Mouse (Mus musculus) hindbrain, embryonic 16.5 days (tissue): ENCODE measurements at regions not wholly inside any gene's neighbourhood (a gene's known extent, or its start where the extent isn't known, plus 50 kb on each side); places are given as distances from the start of the nearest gene placed in this dataset.

Source experiments
- ATAC-seq: fragments of 200-750 bp; cut with Nextera tagmentation; 2 replicates; pipeline ENCODE4 v1.8.0; 2017; ENCODE audit warnings: moderate TSS enrichment, moderate library complexity
- H3K27ac ChIP-seq: fragments of 300-500 bp; sonication (generic); 2 replicates; pipeline ENCODE4 v1.5.1; 2014; ENCODE audit warnings: low read depth, mild to moderate bottlenecking, control low read depth, low read length, moderate library complexity
- H3K27me3 ChIP-seq: fragments of 300-500 bp; sonication (generic); replicated peaks from 2 replicates; pipeline ENCODE4 v1.6.1; 2014; ENCODE audit warnings: low read length; ENCODE audit not compliant: control insufficient read depth, insufficient read depth
- H3K36me3 ChIP-seq: fragments of 300-500 bp; sonication (generic); 2 replicates; pipeline ENCODE4 v1.6.1; 2014; ENCODE audit warnings: mild to moderate bottlenecking, low read length, moderate library complexity, mixed read lengths; ENCODE audit not compliant: control insufficient read depth, insufficient read depth
- H3K4me1 ChIP-seq: fragments of 300-500 bp; sonication (generic); 2 replicates; pipeline ENCODE4 v1.6.1; 2014; ENCODE audit warnings: low read depth, low read length; ENCODE audit not compliant: control insufficient read depth, insufficient read depth
- H3K4me2 ChIP-seq: fragments of 300-500 bp; sonication (generic); 2 replicates; pipeline ENCODE4 v1.6.1; 2014; ENCODE audit warnings: mild to moderate bottlenecking, low read length, control low read depth, moderate library complexity
- H3K4me3 ChIP-seq: fragments of 300-500 bp; sonication (generic); 2 replicates; pipeline ENCODE4 v1.5.1; 2014; ENCODE audit warnings: mild to moderate bottlenecking, low read length, control low read depth, moderate library complexity
- H3K9ac ChIP-seq: fragments of 300-500 bp; sonication (generic); 2 replicates; pipeline ENCODE4 v1.6.1; 2014; ENCODE audit warnings: low read depth, mild to moderate bottlenecking, control low read depth, low read length, moderate library complexity
- H3K9me3 ChIP-seq: fragments of 300-500 bp; sonication (generic); 2 replicates; pipeline ENCODE4 v1.6.1; 2014; ENCODE audit warnings: mild to moderate bottlenecking, low read length, moderate library complexity; ENCODE audit not compliant: control insufficient read depth
- WGBS: fragments of 180-500 bp; shearing (Covaris S2); extraction: QIAGEN DNeasy Blood & Tissue Kit; methylation state at CpG from one replicate; pipeline ENCODE4 v1.1.7; 2014; 5-methylcytosine and 5-hydroxymethylcytosine counted together

DNA sequence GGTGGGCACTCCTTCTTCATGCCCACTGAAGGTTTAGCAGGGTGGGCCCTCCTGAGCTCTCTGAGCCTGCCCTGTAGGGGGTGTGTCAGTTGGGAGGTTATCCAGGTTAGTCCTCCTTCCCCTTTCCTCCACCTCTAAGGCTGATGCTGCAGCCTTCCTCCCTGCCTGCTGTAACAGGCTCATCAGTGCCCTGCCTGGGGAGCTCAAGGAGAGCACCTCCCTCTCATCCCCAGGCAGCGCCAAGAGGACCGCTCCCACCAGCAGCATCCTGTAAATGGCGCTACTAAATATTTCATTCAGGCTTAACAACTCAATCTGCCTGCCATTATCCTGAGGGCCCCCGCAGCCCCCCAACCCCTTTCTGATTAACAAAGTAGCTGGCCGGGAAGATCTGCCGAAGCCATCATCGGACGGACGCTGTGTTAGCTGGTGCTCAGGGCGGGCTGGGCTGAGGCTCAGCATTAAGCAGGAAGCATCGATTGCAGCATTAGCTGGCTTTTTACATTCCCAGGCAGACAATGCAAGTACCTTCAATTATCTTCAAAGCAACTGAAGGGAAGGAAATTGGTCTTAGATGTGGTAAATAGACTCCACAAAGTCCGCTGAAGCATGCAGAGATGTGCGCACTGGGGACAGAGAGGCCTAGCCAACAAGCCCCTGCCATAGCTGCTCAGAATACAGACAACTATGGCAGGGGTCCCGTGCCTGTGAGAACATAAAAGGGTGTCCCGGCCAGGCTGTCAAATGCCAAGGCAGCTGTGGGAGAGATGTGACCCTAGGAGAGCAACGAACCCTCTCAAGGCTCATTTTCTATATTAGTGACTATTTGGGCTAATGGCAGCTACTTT is 296.3 kb upstream of the Gm4791 start:
- ATAC-seq: 0 out of 2 replicates have a peak, but pooled peaks have one; percentile 52
- H3K4me1 ChIP-seq: peaks cover 10% of the 10 kb centered on the region
- no peak overlapping the region for H3K4me3 ChIP-seq
- H3K9me3 ChIP-seq: no peaks in the 10 kb centered on the region
- H3K27me3 ChIP-seq: no peaks in the 10 kb centered on the region
- peak overlapping the region; percentile 27; the same call in 1 of the 2 replicates for H3K27ac ChIP-seq
- no peaks in the 10 kb centered on the region for H3K36me3 ChIP-seq
- peak overlapping the region; percentile 31; the same call in 1 of the 2 replicates for H3K4me2 ChIP-seq
- WGBS: 11% methylated on average over 16 of the region's 16 CpGs
- peak overlapping the region; percentile 17; the same call in 1 of the 2 replicates for H3K9ac ChIP-seq

- Histone ChIP-seq H3K27ac (no peak overlapping the region), H3K27me3 (no peaks in the 10 kb centered on the region), H3K9me3 (no peaks in the 10 kb centered on the region), H3K36me3 (no peaks in the 10 kb centered on the region), H3K9ac (no peak overlapping the region), H3K4me2 (no peak overlapping the region), H3K4me3 (no peak overlapping the region), H3K4me1 (no peaks in the 10 kb centered on the region)
- 70% methylated on average over 2 of the region's 2 CpGs for WGBS
- ATAC-seq: no peak
These were observed 302.4 kb upstream of the Gm4791 start for GRCm38 (mm10) chr9:46696171-46696570.

- Histone ChIP-seq H3K36me3 (no peaks in the 10 kb centered on the region), H3K4me1 (peaks cover 2% of the 10 kb centered on the region; the same call in 1 of the 2 replicates), H3K9ac (no peak overlapping the region), H3K27ac (no peak overlapping the region), H3K27me3 (no peaks in the 10 kb centered on the region), H3K4me3 (no peak overlapping the region), H3K4me2 (no peak overlapping the region), H3K9me3 (no peaks in the 10 kb centered on the region)
- WGBS: 64% methylated on average over 5 of the region's 5 CpGs
- no peak for ATAC-seq
These were observed 309.2 kb upstream of the Gm4791 start for GRCm38 (mm10) chr9:46689331-46689730.

GRCm38 (mm10) chr9:46684113-46684850 is 314.3 kb upstream of the Gm4791 start:
- Histone ChIP-seq H3K36me3 (no peaks in the 10 kb centered on the region), H3K9me3 (no peaks in the 10 kb centered on the region), H3K27me3 (no peaks in the 10 kb centered on the region), H3K4me3 (no peak overlapping the region), H3K4me1 (peaks cover 2% of the 10 kb centered on the region; the same call in 1 of the 2 replicates), H3K9ac (no peak overlapping the region), H3K27ac (no peak overlapping the region), H3K4me2 (no peak overlapping the region)
- WGBS: 50% methylated on average over 15 of the region's 15 CpGs
- peak; percentile 45 for ATAC-seq

DNA sequence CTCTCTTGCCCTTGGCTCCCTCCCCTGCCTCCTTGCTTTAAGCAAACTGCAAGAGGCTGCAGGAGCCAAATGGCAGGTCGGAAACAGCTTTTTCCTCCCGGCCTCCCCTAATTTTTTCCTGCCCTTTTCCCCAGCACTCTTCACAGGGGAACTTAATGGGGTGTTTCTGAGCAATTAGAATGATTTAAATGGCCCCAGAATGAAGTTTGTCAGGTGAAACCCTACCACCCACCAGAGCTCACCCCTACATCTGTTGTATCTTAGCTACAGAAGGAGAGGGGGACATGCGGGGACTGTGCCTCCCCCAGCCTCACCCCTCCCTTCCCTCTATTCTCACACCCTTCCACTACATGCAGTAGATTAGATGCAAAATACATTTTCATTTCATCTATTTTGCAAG is 326.5 kb upstream of the Gm4791 start:
- 44% methylated on average over 3 of the region's 3 CpGs for WGBS
- Histone ChIP-seq H3K27me3 (no peaks in the 10 kb centered on the region), H3K9ac (no peak overlapping the region), H3K36me3 (no peaks in the 10 kb centered on the region), H3K9me3 (no peaks in the 10 kb centered on the region), H3K4me3 (no peak overlapping the region), H3K4me2 (no peak overlapping the region), H3K4me1 (no peaks in the 10 kb centered on the region), H3K27ac (no peak overlapping the region)
- no peak for ATAC-seq

DNA sequence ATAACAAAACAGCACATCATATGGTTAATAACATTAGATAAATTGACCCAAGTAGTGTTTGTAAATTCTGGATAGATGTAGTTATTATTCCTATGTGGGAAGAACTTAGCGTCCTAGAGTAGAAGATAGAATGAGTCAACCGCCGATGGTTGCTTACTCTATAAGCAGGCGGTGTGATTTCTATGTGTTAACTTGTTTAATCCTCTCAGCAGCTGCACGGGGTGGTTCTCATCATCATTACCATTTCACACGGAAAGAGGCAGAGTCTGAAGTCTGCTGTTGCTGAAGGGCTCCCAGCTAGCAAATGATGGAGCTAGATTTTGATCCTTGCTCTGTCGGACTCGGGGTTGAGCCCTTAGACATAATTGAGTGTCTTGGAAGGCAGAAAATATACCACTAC is 334.6 kb upstream of the 4931429L15Rik start:
- no peak for ATAC-seq
- WGBS: 87% methylated on average over 8 of the region's 8 CpGs
- Histone ChIP-seq H3K4me2 (no peak overlapping the region), H3K27ac (no peak overlapping the region), H3K4me1 (no peaks in the 10 kb centered on the region), H3K27me3 (no peaks in the 10 kb centered on the region), H3K9me3 (no peaks in the 10 kb centered on the region), H3K4me3 (no peak overlapping the region), H3K9ac (no peak overlapping the region), H3K36me3 (no peaks in the 10 kb centered on the region)

DNA sequence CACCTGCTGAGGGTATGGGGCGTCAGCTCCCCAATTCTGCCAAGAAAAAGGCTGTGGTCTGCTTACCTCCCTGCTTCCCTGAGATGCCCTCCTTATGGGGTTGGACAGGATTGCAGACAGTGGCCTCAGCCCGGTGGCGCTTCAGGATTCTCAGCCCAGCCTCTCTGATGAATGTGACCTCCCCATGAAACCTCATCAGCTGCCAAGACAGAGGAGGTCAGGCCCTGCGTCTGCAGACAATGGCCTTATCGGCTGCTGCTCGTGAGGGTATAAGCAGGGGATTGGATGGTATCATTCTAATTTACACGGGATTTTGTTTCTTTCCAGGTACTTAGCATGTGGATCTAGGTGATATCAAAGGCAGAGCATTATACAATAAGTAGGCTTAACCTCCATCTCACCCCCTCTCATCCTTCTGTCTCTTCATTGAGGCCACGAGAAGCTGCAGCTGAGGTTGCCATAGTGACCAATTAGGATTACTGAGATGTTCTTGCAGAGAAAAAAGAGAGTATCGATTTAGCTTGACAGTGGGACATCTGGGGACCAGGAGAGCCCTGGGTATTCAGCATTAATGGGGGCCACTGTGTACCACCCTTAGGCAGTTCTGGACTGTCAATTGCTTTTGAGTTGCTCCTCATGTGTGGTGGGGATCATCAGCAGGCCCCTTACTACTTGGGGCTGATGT is 327.6 kb upstream of the 4931429L15Rik start:
- no peak overlapping the region for H3K27ac ChIP-seq
- 25% methylated on average over 9 of the region's 9 CpGs for WGBS
- no peaks in the 10 kb centered on the region for H3K27me3 ChIP-seq
- H3K4me2 ChIP-seq: no peak overlapping the region
- ATAC-seq: peak; percentile 81
- peaks cover 12% of the 10 kb centered on the region for H3K4me1 ChIP-seq
- no peak overlapping the region for H3K9ac ChIP-seq
- H3K4me3 ChIP-seq: no peak overlapping the region
- no peaks in the 10 kb centered on the region for H3K36me3 ChIP-seq
- no peaks in the 10 kb centered on the region for H3K9me3 ChIP-seq

- 16% methylated on average over 7 of the region's 7 CpGs for WGBS
- no peaks in the 10 kb centered on the region for H3K9me3 ChIP-seq
- H3K27me3 ChIP-seq: no peaks in the 10 kb centered on the region
- H3K4me2 ChIP-seq: no peak overlapping the region
- H3K4me1 ChIP-seq: peaks cover 12% of the 10 kb centered on the region
- H3K27ac ChIP-seq: no peak overlapping the region
- H3K36me3 ChIP-seq: no peaks in the 10 kb centered on the region
- ATAC-seq: no peak
- peak overlapping the region; percentile 20; the same call in 1 of the 2 replicates for H3K9ac ChIP-seq
- no peak overlapping the region for H3K4me3 ChIP-seq
These were observed 325.7 kb upstream of the 4931429L15Rik start for GRCm38 (mm10) chr9:46645469-46645884.

DNA sequence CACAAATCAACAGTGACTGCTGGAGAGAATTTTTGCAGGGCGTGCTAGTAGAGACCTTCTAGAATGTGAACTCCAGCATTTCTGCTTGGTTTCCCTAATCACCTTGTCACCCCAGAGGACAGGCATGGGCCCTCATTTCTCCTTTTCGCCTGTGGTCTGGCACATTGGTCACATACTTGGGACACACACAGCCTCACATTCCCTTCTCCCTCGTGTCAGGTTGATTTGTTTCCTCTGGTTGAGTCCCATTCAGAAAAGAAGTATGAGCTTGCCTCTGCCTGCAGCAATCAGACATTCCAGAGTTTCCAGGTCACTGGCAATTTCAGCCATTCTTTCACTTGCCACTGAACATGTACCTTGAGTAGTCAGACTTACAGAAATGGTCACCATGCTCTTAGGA is 323.8 kb upstream of the 4931429L15Rik start:
- Histone ChIP-seq H3K9ac (no peak overlapping the region), H3K4me2 (no peak overlapping the region), H3K36me3 (no peaks in the 10 kb centered on the region), H3K27me3 (no peaks in the 10 kb centered on the region), H3K27ac (no peak overlapping the region), H3K4me1 (peaks cover 12% of the 10 kb centered on the region), H3K4me3 (no peak overlapping the region), H3K9me3 (no peaks in the 10 kb centered on the region)
- ATAC-seq: no peak
- WGBS: 66% methylated on average over 3 of the region's 3 CpGs
